Mouse (Mus musculus) C2C12 (cell line): ENCODE measurements around the gene Snx20.

Source experiments
- CEBPB ChIP-seq: IDR thresholded peaks from one replicate; pipeline ENCODE4 v1.6.1; 2011; ENCODE audit warnings: low read depth, mild to moderate bottlenecking, control low read depth, moderate library complexity
- CTCF ChIP-seq: IDR thresholded peaks from one replicate; pipeline ENCODE4 v1.5.1; 2011; ENCODE audit not compliant: control insufficient read depth, insufficient read depth, insufficient read length

DNA sequence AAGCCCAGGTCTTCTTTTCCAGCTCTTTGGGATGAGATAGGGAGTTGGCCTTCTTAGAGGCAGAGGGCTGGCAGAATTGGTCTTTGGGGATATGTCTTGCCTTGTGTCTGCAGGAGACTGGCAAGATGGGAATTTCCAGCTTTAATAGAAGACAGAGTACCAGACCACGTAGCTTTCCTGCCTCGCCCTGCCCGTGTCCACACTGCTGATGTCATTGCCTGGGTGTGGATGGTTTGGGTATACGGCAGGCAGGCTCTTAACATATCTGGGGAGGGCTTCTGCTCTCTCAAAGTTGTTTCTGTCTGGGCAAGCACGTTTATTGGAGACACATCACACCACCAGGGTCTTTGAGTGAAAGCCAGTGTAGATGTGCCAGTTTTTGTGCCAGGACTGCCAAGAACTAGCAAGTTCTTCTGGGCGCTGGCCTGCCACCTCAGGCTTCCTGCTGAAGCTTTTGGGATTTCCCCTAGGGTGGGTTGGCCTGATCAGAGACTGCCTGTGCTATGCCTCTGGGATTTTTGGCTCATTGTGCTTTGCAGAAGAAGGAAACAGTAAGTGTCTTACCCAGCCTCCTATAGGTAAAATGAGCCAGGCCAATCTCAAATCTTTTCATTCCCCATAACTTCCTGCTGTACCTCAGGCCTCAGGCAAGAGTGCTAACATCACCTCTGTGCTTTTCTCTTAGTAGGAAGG, 14.2 kb upstream of the Snx20 start:
- TF ChIP-seq CTCF (no peak), CEBPB (no peak)
